Mouse (Mus musculus): ENCODE data around the gene Gm12216. TPM values are rescaled to one million over a fixed set of nuclear protein-coding genes. Genes with fewer than 3 reads are reported as not detected.

The Gm12216 gene
- total RNA-seq, 2 experiments from 2014 or later: 3.0 to 5.9 TPM

- Histone ChIP-seq H3K4me3 (no peak overlapping the region), H3K27ac (peak overlapping the region; percentile 64)
- peak; percentile 38 to 41 for DNase-seq (ENCODE audit: extremely low spot score in 1 of 2, low spot score in 2 of 2)
- intact Hi-C loops (cut with DNase I): loop anchor here (1.0 to 10.0 kb wide), 3 partner anchors 113 to 317 kb away; partner anchors contain the start of gene Gm9837
- peak; percentile 65 for TF ChIP-seq CTCF (IDR thresholded peaks at IDR 0.05)
These were observed 121.5 kb downstream of the Gm12216 start for GRCm38 (mm10) chr11:53737573-53737946.

DNA sequence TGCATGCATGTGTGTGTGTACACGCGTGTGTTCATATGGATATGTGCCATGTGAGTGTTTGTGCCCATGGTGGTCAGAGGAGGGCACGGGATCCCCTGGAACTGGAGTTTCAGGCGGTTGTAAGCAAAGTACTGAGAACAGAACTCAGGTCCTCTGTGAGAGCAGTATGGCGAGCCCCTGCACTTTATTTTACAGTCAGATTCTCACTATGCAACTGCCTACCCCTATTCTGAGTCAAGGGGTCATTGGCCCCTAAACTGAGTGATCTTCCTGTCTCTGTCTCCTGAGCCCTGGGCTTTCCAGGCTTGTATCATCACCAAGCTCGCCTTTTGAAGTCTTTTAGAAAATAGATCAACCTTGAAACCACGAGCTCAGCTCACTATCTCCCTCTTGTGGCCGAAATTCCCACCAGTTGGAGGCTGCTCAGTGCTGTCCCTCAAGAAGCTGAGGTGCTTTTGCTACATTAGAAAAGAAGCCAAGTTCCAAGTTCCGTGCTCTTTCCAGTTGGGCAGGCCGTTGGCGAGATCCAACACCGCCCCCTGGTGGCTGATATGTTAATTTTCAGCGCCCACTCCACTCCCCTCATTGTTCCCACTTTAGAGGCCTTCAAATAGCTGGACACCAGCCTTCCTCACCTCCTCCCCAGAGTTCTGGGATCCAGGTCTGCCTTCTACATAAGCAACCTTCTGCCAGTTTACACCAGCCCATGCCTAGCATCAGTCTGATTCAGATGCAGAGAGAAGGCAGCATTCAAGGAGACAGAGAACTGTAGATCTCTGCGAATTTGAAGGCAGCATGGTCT is 122.1 kb downstream of the Gm12216 start:
- peak; percentile 48 to 76 for DNase-seq (ENCODE audit: extremely low spot score in 1 of 2, low spot score in 2 of 2)
- Histone ChIP-seq H3K27ac (peak overlapping the region; percentile 64), H3K4me3 (no peak overlapping the region)
- TF ChIP-seq CTCF (IDR thresholded peaks at IDR 0.05): peak; percentile 68
- intact Hi-C loops (cut with DNase I): loop anchor here (1.0 to 10.0 kb wide), 3 partner anchors 114 to 318 kb away; partner anchors contain the start of gene Gm9837

GRCm38 (mm10) chr11:53735682-53736245 is 123.3 kb downstream of the Gm12216 start:
- DNase-seq (ENCODE audit: extremely low spot score in 1 of 2, low spot score in 2 of 2): peak; percentile 48 to 56
- Histone ChIP-seq H3K27ac (no peak overlapping the region), H3K4me3 (no peak overlapping the region)
- TF ChIP-seq CTCF (IDR thresholded peaks at IDR 0.05): peak; percentile 89
- intact Hi-C loops (cut with DNase I): loop anchor here (2.0 to 10.0 kb wide), 2 partner anchors 115 to 319 kb away; no protein-coding TSS in a partner anchor

- Histone ChIP-seq H3K4me3 (no peak overlapping the region), H3K27ac (no peak overlapping the region)
- intact Hi-C loops (cut with DNase I): loop anchor here (10.0 kb wide), 1 partner anchor 320 kb away; no protein-coding TSS in a partner anchor
- DNase-seq (ENCODE audit: extremely low spot score in 1 of 2, low spot score in 2 of 2): no peak
- TF ChIP-seq CTCF (IDR thresholded peaks at IDR 0.05): no peak
These were observed 123.9 kb downstream of the Gm12216 start for GRCm38 (mm10) chr11:53734970-53735681.

DNA sequence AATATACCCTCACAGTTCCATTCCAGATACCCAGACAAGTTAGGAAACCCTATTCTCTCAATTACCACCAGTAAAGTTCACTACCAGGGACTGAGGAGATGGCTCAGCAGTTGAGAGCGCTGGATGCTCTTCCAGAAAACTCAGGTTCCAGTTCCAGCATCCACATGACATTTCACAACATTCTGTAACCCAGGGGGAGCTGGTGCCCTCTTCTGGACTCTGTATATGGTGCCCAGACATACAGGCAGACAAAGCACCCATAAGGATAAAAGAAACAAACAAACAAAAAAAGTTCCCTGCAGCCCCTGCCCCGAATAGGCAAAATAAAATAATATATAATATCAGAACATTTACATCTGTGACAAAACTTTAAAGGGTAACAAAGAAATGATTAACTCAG is 124.6 kb downstream of the Gm12216 start:
- TF ChIP-seq CTCF (IDR thresholded peaks at IDR 0.05): no peak
- no peak for DNase-seq (ENCODE audit: extremely low spot score in 1 of 2, low spot score in 2 of 2)
- no peak overlapping the region for H3K27ac ChIP-seq
- no peak overlapping the region for H3K4me3 ChIP-seq
- intact Hi-C loops (cut with DNase I): loop anchor here (10.0 kb wide), 1 partner anchor 320 kb away; no protein-coding TSS in a partner anchor

DNA sequence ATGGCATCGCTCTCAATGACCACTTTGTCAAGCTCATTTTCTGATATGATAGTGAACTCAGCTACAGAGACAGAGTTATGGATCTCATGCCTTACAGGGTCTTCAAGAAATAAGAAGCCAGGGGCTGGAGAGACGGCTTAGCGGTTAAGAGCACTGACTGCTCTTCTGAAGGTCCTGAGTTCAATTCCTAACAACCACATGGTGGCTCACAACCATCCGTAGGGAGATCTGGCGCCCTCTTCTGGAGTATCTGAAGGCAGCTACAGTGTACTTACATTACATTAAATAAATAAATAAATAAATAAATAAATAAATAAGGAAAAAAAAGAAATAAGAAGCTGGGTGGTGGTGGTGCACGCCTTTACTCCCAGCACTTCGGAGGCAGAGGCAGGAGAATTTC is 125.2 kb downstream of the Gm12216 start:
- intact Hi-C loops (cut with DNase I): loop anchor here (10.0 kb wide), 1 partner anchor 321 kb away; no protein-coding TSS in a partner anchor
- no peak; the same call in 1 of the 2 replicates for TF ChIP-seq CTCF (IDR thresholded peaks at IDR 0.05)
- no peak for DNase-seq (ENCODE audit: extremely low spot score in 1 of 2, low spot score in 2 of 2)
- Histone ChIP-seq H3K4me3 (no peak overlapping the region), H3K27ac (no peak overlapping the region)

Small RNA genes lying within 50 kb of the gene (microRNA-seq; reads per million reads assigned to microRNA genes)
- 0 reads per million in 2 experiments for gene Mir7671

Other genes starting within 250 kb of the Gm12216 start
- not detected for gene Il4, start 240.6 kb downstream of the Gm12216 start, total RNA-seq (2021)
- not detected for gene Il13, start 224.6 kb downstream of the Gm12216 start, total RNA-seq (2021)
- gene Rad50, start 151.9 kb downstream of the Gm12216 start, total RNA-seq (2021): 10 to 100 TPM; 10.9 to 12.0 TPM
- not detected for gene Il5, start 138.5 kb downstream of the Gm12216 start, total RNA-seq (2021)
- gene Irf1, start 89.2 kb downstream of the Gm12216 start, total RNA-seq (2021): 1 to 10 TPM; 6.6 to 8.2 TPM
- gene Gm17334, start 86.1 kb downstream of the Gm12216 start, total RNA-seq (2021): 1 to 10 TPM in 1 of 2 experiments, under 1 TPM in 1; 0.52 to 1.1 TPM
- 10 to 100 TPM in 1 of 2 experiments, 1 to 10 TPM in 1; 9.5 to 10.5 TPM for gene Slc22a5, start 32.4 kb upstream of the Gm12216 start, total RNA-seq (2021)
- gene Slc22a21, start 121.1 kb upstream of the Gm12216 start, total RNA-seq (2021): 1 to 10 TPM; 1.3 TPM
- 1 to 10 TPM; 8.5 to 8.8 TPM for gene Slc22a4, start 168.8 kb upstream of the Gm12216 start, total RNA-seq (2021)
- 10 to 100 TPM; 13.8 to 14.0 TPM for gene Pdlim4, start 209.8 kb upstream of the Gm12216 start, total RNA-seq (2021)
- 10 to 100 TPM; 21.8 to 32.0 TPM for gene P4ha2, start 240.8 kb upstream of the Gm12216 start, total RNA-seq (2021)